Mouse (Mus musculus) forebrain, embryonic 12.5 days (tissue): ENCODE results near the gene Pan2. TPM values are rescaled to one million over a fixed set of nuclear protein-coding genes. Genes with fewer than 3 reads are reported as not detected.

Experiments
- ATAC-seq: fragments of 200-750 bp; cut with Nextera tagmentation; 2 replicates; pipeline ENCODE4 v1.8.0; 2017; ENCODE audit warnings: moderate TSS enrichment; ENCODE audit not compliant: low FRiP score
- H3K27ac ChIP-seq: fragments of 300-500 bp; sonication (generic); 2 replicates; pipeline ENCODE4 v1.5.1; 2016; ENCODE audit warnings: mild to moderate bottlenecking
- H3K27me3 ChIP-seq: fragments of 300-500 bp; sonication (generic); 2 replicates; pipeline ENCODE4 v1.6.1; 2016; ENCODE audit warnings: mild to moderate bottlenecking
- H3K36me3 ChIP-seq: fragments of 300-500 bp; sonication (generic); replicated peaks from 2 replicates; pipeline ENCODE4 v1.6.1; 2016; ENCODE audit warnings: mild to moderate bottlenecking
- H3K4me1 ChIP-seq: fragments of 300-500 bp; sonication (generic); 2 replicates; pipeline ENCODE4 v1.6.1; 2016
- H3K4me2 ChIP-seq: fragments of 300-500 bp; sonication (generic); 2 replicates; pipeline ENCODE4 v1.6.1; 2016; ENCODE audit warnings: mild to moderate bottlenecking, moderate library complexity
- H3K4me3 ChIP-seq: fragments of 300-500 bp; sonication (generic); replicated peaks from 2 replicates; pipeline ENCODE4 v1.5.1; 2016; ENCODE audit warnings: mild to moderate bottlenecking
- H3K9ac ChIP-seq: fragments of 300-500 bp; sonication (generic); 2 replicates; pipeline ENCODE4 v1.6.1; 2016; ENCODE audit warnings: mild to moderate bottlenecking
- H3K9me3 ChIP-seq: fragments of 300-500 bp; sonication (generic); 2 replicates; pipeline ENCODE4 v1.6.1; 2016
- WGBS: fragments of 180-500 bp; shearing (Covaris S2); methylation state at CpG from one replicate; pipeline ENCODE4 v1.1.7; 2016; 5-methylcytosine and 5-hydroxymethylcytosine counted together
- polyA plus RNA-seq: library from polyadenylated mRNA; unstranded; fragments of >200 nt; fragmentation: Nextera tagmentation; extraction: Ambion mirVana; gene quantifications from 2 replicates; pipeline ENCODE4 v1.2.1, GENCODE M21; 2016

Pan2 gene
- polyA plus RNA-seq, 1 experiment from 2014 or later = 40.2 TPM

DNA sequence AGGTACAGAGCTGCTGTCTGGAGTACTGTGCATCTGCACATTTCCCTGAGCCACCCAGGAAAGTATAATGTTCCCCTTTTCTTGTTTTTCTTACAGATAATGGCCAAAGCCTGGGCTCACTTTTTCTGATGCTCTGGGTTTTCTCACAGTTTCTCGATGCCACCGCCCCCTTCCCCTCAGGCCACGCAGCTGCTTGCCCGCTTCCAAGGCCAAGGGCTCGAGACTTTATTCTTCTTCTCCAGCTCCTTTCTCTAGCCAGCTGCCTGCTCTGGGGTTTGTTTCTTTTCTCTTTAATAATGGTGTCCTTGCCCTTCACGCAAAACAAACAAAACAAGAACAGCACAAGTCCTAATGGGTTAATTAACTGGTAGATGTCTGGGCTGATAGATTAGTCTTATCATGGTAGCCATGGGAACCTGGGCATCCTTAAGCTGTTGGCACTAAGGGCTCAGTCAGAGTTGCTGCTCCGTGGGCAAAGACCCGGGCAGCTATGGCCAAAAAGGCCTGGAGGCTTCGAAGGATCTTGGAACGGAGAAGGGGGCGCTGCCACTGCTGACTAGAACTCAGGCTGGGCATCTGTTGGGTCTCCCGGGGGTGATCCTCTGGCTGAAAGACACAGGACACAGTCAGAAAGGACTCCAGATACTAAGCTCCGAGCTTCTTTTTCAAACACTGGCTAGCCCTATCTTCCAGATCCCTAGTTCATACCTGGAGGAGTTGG, 6.6 kb upstream of the Pan2 start:
- no peak overlapping the region for H3K9ac ChIP-seq
- H3K4me1 ChIP-seq = 0 out of 2 replicates have a peak, but pooled peaks cover 6% of the 10 kb centered on the region
- H3K4me2 ChIP-seq = no peak overlapping the region
- 0 out of 2 replicates have a peak, but pooled peaks cover 3% of the 10 kb centered on the region for H3K27me3 ChIP-seq
- no peaks in the 10 kb centered on the region for H3K9me3 ChIP-seq
- 69% methylated on average over 13 of the region's 13 CpGs for WGBS
- no peak for ATAC-seq
- H3K27ac ChIP-seq = no peak overlapping the region
- H3K36me3 ChIP-seq = peaks cover 11% of the 10 kb centered on the region; the same call in 1 of the 2 replicates
- no peak overlapping the region for H3K4me3 ChIP-seq

DNA sequence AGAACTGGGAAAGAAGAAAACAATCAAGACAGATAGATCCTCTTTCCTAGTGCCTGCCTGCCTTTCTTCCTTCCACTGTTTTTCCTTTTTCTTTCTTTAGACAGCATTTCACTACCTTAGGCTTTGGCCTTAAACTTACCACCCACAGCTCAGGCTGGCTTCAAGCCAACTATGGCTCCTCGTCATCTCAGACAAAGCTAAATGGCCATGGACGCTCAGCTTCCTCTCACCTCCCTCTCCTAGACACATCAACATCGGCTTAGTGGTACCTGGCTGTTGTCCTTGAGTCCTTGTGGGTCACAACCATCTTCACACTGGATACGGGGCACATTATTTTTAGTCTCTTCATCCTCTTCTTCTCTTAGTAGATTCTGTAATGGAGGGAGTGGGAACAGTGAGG, 5.9 kb upstream of the Pan2 start:
- no peak for ATAC-seq
- 0 out of 2 replicates have a peak, but pooled peaks cover 3% of the 10 kb centered on the region for H3K27me3 ChIP-seq
- H3K4me3 ChIP-seq = no peak overlapping the region
- 0 out of 2 replicates have a peak, but pooled peaks cover 6% of the 10 kb centered on the region for H3K36me3 ChIP-seq
- no peak overlapping the region for H3K9ac ChIP-seq
- no peaks in the 10 kb centered on the region for H3K9me3 ChIP-seq
- WGBS = 77% methylated on average over 4 of the region's 4 CpGs
- no peak overlapping the region for H3K4me2 ChIP-seq
- no peak overlapping the region for H3K27ac ChIP-seq
- H3K4me1 ChIP-seq = peaks cover 9% of the 10 kb centered on the region

DNA sequence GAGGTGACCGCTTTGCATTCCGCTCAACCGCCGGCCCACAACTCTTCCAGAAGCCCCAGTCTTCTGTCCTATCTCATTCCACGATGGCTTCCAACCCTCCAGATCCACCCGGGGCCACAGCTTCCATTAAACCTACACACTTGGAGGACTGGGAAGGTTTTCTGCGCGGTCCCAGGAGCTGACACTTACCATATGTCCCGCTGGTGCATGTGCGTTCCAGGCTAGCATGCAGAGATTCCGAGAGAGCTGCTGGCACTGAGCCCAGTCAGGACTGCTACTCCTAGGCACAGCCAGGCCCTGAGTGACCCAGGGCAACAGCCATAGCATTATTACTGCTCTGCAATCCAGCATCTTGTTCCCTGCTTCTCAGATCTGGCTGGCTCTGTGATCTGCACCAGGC, 5.5 kb upstream of the Pan2 start:
- Histone ChIP-seq H3K27me3 (0 out of 2 replicates have a peak, but pooled peaks cover 3% of the 10 kb centered on the region), H3K9ac (no peak overlapping the region), H3K9me3 (no peaks in the 10 kb centered on the region), H3K4me3 (no peak overlapping the region), H3K4me1 (peaks cover 13% of the 10 kb centered on the region), H3K36me3 (0 out of 2 replicates have a peak, but pooled peaks cover 2% of the 10 kb centered on the region), H3K4me2 (no peak overlapping the region), H3K27ac (no peak overlapping the region)
- no peak for ATAC-seq
- WGBS = 81% methylated on average over 11 of the region's 11 CpGs

DNA sequence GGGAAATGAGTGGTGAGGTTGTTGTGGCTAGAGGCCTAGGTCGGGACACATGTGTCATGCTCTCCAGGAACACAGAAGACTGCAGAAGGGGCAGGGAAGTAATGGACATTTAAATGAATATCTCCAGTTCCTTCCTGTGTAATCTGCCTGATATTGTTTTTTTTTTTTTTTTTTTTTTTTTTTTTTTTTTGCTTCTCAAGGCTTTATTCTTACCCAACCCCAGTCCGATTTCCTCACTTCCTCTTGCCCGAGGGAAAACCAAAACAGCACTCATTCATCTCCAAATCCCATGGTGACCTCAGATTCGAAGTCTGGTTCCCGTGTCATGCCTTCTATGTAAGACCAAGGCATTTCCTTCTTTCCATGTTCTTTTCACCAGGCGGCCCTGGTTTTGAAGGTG, 4.9 kb upstream of the Pan2 start:
- H3K4me2 ChIP-seq = no peak overlapping the region
- H3K4me1 ChIP-seq = peaks cover 13% of the 10 kb centered on the region
- no peaks in the 10 kb centered on the region for H3K9me3 ChIP-seq
- no peak for ATAC-seq
- no peak overlapping the region for H3K9ac ChIP-seq
- H3K27ac ChIP-seq = no peak overlapping the region
- 0 out of 2 replicates have a peak, but pooled peaks cover 3% of the 10 kb centered on the region for H3K27me3 ChIP-seq
- WGBS = 80% methylated on average over 6 of the region's 6 CpGs
- H3K36me3 ChIP-seq = no peaks in the 10 kb centered on the region
- H3K4me3 ChIP-seq = no peak overlapping the region

DNA sequence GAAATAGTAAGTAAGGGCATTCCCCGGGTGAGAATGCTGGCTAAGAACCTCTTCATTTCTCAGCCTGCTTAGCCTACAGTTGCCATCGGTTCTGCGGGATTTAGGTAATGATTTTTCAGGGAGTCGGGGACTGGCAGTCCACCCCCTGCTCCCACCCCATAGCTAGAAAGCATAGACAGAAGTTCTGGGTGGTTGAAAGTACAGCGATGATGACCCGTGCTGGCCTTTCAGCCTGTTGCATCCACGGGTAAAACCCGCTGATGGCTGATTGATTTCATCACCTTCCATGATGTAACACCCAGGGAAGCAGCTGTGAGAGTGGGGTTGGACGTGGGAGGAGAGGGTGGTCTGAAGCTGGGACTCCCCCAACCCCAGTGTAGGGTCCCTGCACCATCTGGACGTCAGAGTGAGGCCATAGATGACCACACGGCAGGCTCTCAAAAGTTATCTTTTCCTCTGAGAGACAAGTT, 4.4 kb upstream of the Pan2 start, which contains the start of gene Il23a:
Gene Il23a, minus strand, starts transcription at position 51 of the 470 bp plus-strand sequence.
- no peak within 1 kb of the TSS for H3K4me3 ChIP-seq
- ATAC-seq = no peak
- H3K4me2 ChIP-seq = no peak within 1 kb of the TSS
- H3K9ac ChIP-seq = no peak within 1 kb of the TSS
- no peaks in the 10 kb centered on the region for H3K9me3 ChIP-seq
- no peak within 1 kb of the TSS for H3K27ac ChIP-seq
- H3K4me1 ChIP-seq = peaks cover 14% of the 10 kb centered on the region
- H3K27me3 ChIP-seq = 0 out of 2 replicates have a peak, but pooled peaks cover 3% of the 10 kb centered on the region
- WGBS = 85% methylated on average over 11 of the region's 11 CpGs
- H3K36me3 ChIP-seq = no peaks in the 10 kb centered on the region

DNA sequence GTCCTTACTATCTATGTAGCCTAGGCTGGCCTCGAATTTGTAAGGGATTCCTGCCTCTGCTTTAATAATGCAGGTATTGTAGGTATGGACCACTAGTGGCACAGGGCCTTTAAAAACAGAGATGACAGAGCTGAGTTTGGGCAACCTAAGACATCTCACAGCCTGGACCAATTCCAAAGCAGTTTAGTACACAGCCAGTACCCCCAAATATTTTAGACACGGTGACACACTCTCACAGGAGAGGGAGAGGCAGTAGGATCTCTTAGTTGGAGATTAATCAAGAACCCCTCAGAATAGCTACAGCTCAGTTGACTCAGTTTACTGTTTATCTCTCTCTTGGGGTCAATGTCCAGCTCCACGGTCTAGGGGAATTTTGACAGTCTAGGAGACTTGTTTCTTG, 778 bp upstream of the Pan2 start:
- H3K4me3 ChIP-seq = peak overlapping the region; percentile 54
- no peaks in the 10 kb centered on the region for H3K36me3 ChIP-seq
- 44% methylated on average over 3 of the region's 3 CpGs for WGBS
- 0 out of 2 replicates have a peak, but pooled peaks cover 3% of the 10 kb centered on the region for H3K27me3 ChIP-seq
- H3K27ac ChIP-seq = peak overlapping the region; percentile 93
- peaks cover 19% of the 10 kb centered on the region for H3K4me1 ChIP-seq
- H3K4me2 ChIP-seq = peak overlapping the region; percentile 73
- peak overlapping the region; percentile 71 for H3K9ac ChIP-seq
- H3K9me3 ChIP-seq = no peaks in the 10 kb centered on the region
- ATAC-seq = no peak

DNA sequence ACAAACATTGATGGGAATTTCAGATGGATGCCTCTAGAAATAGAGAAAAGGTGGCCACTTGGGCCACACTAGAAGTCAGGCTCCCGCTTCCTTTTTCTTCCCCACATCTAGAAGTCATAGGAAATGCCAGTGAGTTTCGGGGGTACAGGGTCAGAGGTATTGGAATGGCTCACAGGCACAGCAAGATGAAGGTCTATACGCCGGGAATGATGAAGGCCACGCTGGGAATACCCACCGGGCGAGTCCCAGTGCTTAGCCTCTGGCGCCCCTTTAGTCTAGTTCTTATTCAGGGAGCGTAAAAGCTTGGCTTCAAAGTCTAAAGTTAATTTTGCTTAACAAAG, 380 bp upstream of the Pan2 start:
- H3K9ac ChIP-seq = peak overlapping the region; percentile 71
- peak overlapping the region; percentile 93 for H3K27ac ChIP-seq
- 0 out of 2 replicates have a peak, but pooled peaks cover 3% of the 10 kb centered on the region for H3K27me3 ChIP-seq
- H3K4me3 ChIP-seq = peak overlapping the region; percentile 54
- no peaks in the 10 kb centered on the region for H3K9me3 ChIP-seq
- no peaks in the 10 kb centered on the region for H3K36me3 ChIP-seq
- ATAC-seq = peak; percentile 53
- peak overlapping the region; percentile 73 for H3K4me2 ChIP-seq
- WGBS = under 1% methylated on average over 9 of the region's 9 CpGs
- H3K4me1 ChIP-seq = peaks cover 19% of the 10 kb centered on the region

DNA sequence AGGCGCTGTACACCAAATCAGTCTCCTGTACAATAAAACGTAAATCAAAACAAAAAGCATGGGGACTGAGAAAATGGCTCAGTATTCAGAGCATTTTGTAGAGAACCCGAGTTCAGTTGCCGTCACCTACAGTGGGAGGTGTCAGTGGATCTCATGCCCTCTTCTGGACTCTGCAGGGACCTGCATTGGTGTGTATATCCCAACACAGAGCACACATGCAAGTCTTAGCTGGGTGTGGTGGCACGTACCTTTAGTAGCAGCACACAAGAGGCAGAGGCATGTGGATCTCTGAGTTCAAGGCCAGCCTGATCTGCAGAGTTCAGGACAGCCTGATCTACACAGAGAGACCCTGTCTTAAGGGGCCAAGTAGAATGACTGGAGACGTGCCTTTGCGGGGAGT, 6.5 kb downstream of the Pan2 start:
- Histone ChIP-seq H3K9me3 (no peaks in the 10 kb centered on the region), H3K27me3 (no peaks in the 10 kb centered on the region), H3K36me3 (peaks cover 60% of the 10 kb centered on the region), H3K27ac (no peak overlapping the region), H3K4me2 (no peak overlapping the region), H3K9ac (no peak overlapping the region), H3K4me1 (peaks cover 6% of the 10 kb centered on the region), H3K4me3 (no peak overlapping the region)
- WGBS = 92% methylated on average over 7 of the region's 7 CpGs
- no peak for ATAC-seq

DNA sequence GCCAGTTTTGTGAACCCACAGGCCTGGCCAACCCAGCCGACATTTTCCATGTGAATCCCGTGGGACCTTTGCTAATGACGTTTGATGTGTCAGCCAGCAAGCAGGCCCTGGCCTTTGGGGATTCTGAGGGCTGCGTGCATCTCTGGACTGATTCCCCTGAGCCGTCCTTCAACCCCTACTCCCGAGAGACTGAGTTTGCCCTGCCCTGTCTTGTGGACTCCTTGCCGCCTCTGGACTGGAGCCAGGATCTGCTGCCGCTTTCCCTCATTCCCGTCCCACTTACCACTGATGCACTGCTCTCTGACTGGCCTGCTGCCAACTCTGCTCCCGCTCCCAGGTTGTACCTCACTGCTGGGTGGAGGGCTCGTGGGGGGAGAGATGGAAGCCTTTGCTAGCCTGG, 7.0 kb downstream of the Pan2 start:
- Histone ChIP-seq H3K4me2 (no peak overlapping the region), H3K27me3 (no peaks in the 10 kb centered on the region), H3K9ac (peak overlapping the region; percentile 25; the same call in 1 of the 2 replicates), H3K4me3 (no peak overlapping the region), H3K4me1 (peaks cover 5% of the 10 kb centered on the region; the same call in 1 of the 2 replicates), H3K36me3 (peaks cover 65% of the 10 kb centered on the region), H3K27ac (no peak overlapping the region), H3K9me3 (no peaks in the 10 kb centered on the region)
- ATAC-seq = no peak
- WGBS = 74% methylated on average over 11 of the region's 11 CpGs

DNA sequence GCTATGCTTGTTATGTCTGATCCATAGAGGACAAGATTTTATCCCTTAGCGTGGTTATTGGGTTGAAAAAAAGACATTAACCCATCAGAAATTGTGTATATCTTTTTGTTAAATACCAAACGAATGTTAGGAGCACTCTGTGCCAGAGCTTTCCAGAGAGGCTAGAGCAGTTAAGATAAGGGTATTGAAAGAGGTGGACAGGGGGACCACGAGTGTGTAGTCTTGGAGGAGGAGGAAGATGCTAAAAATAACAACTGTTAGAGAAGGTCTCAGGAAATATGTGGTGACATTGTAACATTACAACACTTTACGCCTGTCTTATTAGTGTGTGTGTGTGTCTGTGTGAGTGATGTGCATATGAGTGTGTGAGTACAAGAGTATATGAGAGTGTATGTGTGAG, 7.8 kb downstream of the Pan2 start:
- Histone ChIP-seq H3K4me1 (peaks cover 5% of the 10 kb centered on the region; the same call in 1 of the 2 replicates), H3K27ac (no peak overlapping the region), H3K4me2 (no peak overlapping the region), H3K4me3 (no peak overlapping the region), H3K27me3 (no peaks in the 10 kb centered on the region), H3K9me3 (no peaks in the 10 kb centered on the region), H3K9ac (0 out of 2 replicates have a peak overlapping the region, but pooled peaks have one; percentile 12), H3K36me3 (peaks cover 72% of the 10 kb centered on the region)
- WGBS = 90% methylated on average over 4 of the region's 4 CpGs
- no peak for ATAC-seq

DNA sequence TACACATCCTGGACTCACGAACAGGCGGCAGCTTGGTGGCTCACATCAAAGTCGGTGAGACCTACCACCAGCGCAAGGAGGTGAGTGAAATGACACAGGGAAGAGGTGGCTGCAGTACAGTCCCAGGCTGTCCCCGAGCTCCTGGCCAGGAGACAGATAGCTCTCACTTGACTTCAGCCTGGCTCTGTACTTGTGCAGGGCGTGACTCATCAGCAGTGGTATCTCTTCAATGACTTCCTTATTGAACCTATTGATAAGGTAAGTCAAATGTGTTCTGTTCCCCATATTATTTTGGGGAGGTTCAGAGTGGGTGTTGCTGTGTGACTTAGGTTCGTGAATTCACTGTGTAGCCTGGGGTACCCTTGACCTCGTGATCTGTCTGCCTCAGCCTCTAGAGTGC, 12.4 kb downstream of the Pan2 start:
- 96% methylated on average over 8 of the region's 8 CpGs for WGBS
- no peak overlapping the region for H3K9ac ChIP-seq
- peaks cover 89% of the 10 kb centered on the region for H3K36me3 ChIP-seq
- no peak overlapping the region for H3K4me2 ChIP-seq
- no peaks in the 10 kb centered on the region for H3K4me1 ChIP-seq
- H3K27ac ChIP-seq = no peak overlapping the region
- no peaks in the 10 kb centered on the region for H3K27me3 ChIP-seq
- ATAC-seq = no peak
- no peaks in the 10 kb centered on the region for H3K9me3 ChIP-seq
- H3K4me3 ChIP-seq = no peak overlapping the region

DNA sequence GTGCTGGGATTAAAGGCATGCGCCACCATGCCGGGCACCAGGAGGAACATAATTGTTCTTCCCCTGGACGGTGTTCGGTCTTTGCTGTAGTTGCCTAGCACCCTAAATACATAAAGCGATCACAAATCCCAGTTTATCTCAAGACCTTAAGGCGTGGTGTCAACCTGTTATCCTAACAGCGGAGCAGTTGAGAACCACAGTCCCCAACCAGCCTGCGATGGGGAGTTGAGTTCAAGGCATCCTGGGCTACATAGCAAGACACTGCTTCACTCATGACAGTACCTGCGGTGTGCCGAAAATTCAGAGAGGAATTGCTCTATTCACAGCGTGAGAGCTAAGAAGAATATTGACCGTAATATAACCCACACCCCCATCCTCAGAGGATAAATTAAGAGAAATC, 18.5 kb downstream of the Pan2 start:
- Histone ChIP-seq H3K27me3 (no peaks in the 10 kb centered on the region), H3K4me3 (peak overlapping the region; percentile 69), H3K4me2 (peak overlapping the region; percentile 75), H3K9ac (peak overlapping the region; percentile 38; the same call in 1 of the 2 replicates), H3K27ac (peak overlapping the region; percentile 80), H3K4me1 (peaks cover 19% of the 10 kb centered on the region), H3K36me3 (peaks cover 62% of the 10 kb centered on the region), H3K9me3 (no peaks in the 10 kb centered on the region)
- no peak for ATAC-seq
- WGBS = 67% methylated on average over 12 of the region's 12 CpGs
